Mouse (Mus musculus) lung, adult 2 months (tissue): ENCODE results near the gene Ttc34. TPM values are rescaled to one million over a fixed set of nuclear protein-coding genes. Genes with fewer than 3 reads are reported as not detected.

Experiments used
- DNase-seq: peaks from one replicate; pipeline ENCODE4 v3.0.0; 2022
- H3K4me1 ChIP-seq: fragments of 200-500 bp; 2 replicates; pipeline ENCODE4 v1.6.1; 2011; ENCODE audit warnings: low read length; ENCODE audit not compliant: control insufficient read depth, insufficient read depth
- H3K4me3 ChIP-seq: fragments of 200-500 bp; replicated peaks from 2 replicates; pipeline ENCODE3; 2011; ENCODE audit warnings: low read depth, mild to moderate bottlenecking, control low read depth, low read length; ENCODE audit errors: extremely low read depth
- CTCF ChIP-seq: fragments of 200-500 bp; IDR thresholded peaks from 2 replicates; pipeline ENCODE4 v1.5.1; 2011; ENCODE audit warnings: mild to moderate bottlenecking, low read length, control low read depth; ENCODE audit not compliant: insufficient read depth
- POLR2A ChIP-seq: fragments of 200-500 bp; IDR thresholded peaks from 2 replicates; pipeline ENCODE4 v1.6.1; 2011; ENCODE audit warnings: low read depth, mild to moderate bottlenecking, control low read depth, low read length, borderline replicate concordance; ENCODE audit errors: extremely low read depth
- WGBS: fragments of 180-500 bp; shearing (Covaris S2); methylation state at CpG from one replicate; pipeline ENCODE4 v1.1.7; 2018; 5-methylcytosine and 5-hydroxymethylcytosine counted together
- polyA plus RNA-seq: library from polyadenylated mRNA; depleted of rRNA; stranded (reverse); fragments of >200 nt; gene quantifications from 2 replicates; pipeline ENCODE4 v1.2.3, GENCODE M21; 2012

Gene Ttc34
- polyA plus RNA-seq, 1 experiment = 4.8 TPM

GRCm38 (mm10) chr4:154869440-154869839 lies 32.2 kb downstream of the Ttc34 start, which contains the start of gene Mmel1:
Gene Mmel1, plus strand, starts transcription at chr4:154869585.
- H3K4me1 ChIP-seq = no peaks in the 10 kb centered on the region
- no peak for DNase-seq
- WGBS = 78% methylated on average over 7 of the region's 7 CpGs
- no peak within 1 kb of the TSS for H3K4me3 ChIP-seq
- no peak for TF ChIP-seq CTCF
- TF ChIP-seq POLR2A = no peak

DNA sequence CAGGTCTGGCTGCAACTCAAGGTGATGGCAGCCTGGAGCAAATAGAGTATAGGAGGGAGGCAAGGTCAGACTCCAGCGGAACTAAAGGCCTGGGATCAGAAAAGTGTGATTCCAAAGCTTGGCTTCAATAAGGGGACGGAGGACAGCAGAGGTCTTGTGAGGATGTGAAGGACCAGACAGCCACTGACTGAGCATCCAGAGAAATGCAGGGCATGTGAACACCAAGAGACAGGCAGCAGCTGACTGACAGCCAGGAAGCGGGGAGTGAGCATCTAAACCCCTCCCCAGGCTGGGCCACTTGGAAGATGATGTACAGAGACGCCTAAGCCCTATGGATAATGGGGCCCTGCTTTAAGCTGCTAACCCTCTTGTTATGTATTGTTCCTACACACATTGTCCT lies 33.5 kb downstream of the Ttc34 start:
- WGBS = 82% methylated on average over 4 of the region's 4 CpGs
- Histone ChIP-seq H3K4me1 (no peaks in the 10 kb centered on the region), H3K4me3 (no peak overlapping the region)
- no peak for DNase-seq
- TF ChIP-seq POLR2A (no peak), CTCF (no peak)

DNA sequence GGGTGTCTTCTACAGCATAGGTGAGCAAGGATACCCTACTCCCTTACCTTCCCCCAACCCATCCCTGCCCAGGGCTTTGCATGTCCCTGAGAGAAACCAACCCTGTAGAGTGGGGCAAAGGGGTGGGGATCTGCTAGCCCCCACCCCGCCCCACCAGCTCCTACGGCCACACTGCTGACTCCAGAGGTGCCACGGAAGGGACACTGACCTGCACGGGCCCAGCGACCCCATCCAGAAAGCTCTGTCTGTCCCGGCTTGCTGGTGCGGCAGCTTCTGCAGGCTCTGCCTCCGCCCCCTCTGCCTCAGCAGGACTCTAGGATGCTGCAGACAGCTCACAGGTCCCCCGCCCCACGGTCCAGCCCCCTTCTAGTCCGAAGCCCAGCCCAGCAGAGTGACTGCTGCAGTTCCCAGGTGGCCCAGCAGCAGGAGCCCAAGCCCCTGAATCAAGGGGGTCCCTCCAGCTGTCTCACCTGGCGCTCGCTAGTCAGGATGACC lies 34.5 kb downstream of the Ttc34 start:
- no peak overlapping the region for H3K4me3 ChIP-seq
- no peak for DNase-seq
- H3K4me1 ChIP-seq = no peaks in the 10 kb centered on the region
- 8% methylated on average over 13 of the region's 13 CpGs for WGBS
- TF ChIP-seq CTCF = no peak
- TF ChIP-seq POLR2A = no peak

DNA sequence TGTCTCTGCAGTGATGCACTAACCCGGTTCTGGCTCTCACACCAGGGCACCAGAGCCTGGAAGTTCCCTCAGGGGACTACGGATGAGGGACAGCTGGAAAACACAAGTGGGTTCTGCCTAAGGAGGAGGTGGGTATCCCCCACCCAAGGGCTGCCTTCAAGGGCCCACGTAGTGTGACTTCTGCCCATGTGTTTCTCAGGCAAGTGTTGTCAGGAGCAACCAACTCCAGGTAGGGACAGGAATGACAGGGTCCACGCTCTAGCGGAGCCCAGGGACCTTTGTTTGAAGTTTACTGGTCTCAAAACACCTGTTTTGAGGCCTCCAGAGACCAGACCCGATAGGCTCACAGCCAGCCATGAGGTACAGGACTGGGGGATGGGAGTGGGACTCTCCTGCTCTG lies 35.9 kb downstream of the Ttc34 start:
- 75% methylated on average over 6 of the region's 6 CpGs for WGBS
- DNase-seq = no peak

GRCm38 (mm10) chr4:154877864-154878548 lies 40.7 kb downstream of the Ttc34 start:
- TF ChIP-seq POLR2A (peak; percentile 67; the same call in 1 of the 2 replicates), CTCF (peak; percentile 94)
- H3K4me1 ChIP-seq = peaks cover 2% of the 10 kb centered on the region; the same call in 1 of the 2 replicates
- DNase-seq = peak; percentile 92
- 8% methylated on average over 18 of the region's 18 CpGs for WGBS
- peak overlapping the region; percentile 27 for H3K4me3 ChIP-seq

More for the DNA sequence above, 35.9 kb downstream of the Ttc34 start:
- Histone ChIP-seq H3K4me3 (no peak overlapping the region), H3K4me1 (peaks cover under 1% of the 10 kb centered on the region; the same call in 1 of the 2 replicates)
- TF ChIP-seq CTCF (no peak), POLR2A (no peak)

DNA sequence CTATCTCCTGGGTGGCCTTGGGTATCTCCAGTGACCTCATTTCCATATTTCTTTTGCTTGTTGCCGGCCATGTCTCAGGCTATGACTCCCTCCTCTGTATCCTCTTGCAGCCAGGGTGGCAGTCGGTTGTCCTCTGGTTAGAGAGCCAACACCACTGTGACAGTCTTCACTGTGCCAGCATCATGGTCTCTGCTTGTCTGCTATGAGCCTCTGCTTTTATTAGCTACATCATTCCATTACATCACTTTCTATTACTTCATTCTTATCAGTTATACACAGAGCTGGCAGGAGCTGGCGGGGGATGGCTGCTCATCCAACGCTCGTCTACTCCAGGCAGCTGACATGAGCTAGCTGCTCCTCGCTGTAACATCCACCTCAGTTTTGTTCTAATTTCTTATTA lies 43.5 kb downstream of the Ttc34 start:
- WGBS = 44% methylated on average over 6 of the region's 6 CpGs
- TF ChIP-seq POLR2A (no peak), CTCF (no peak)
- Histone ChIP-seq H3K4me3 (no peak overlapping the region), H3K4me1 (peaks cover 2% of the 10 kb centered on the region; the same call in 1 of the 2 replicates)
- DNase-seq = no peak

DNA sequence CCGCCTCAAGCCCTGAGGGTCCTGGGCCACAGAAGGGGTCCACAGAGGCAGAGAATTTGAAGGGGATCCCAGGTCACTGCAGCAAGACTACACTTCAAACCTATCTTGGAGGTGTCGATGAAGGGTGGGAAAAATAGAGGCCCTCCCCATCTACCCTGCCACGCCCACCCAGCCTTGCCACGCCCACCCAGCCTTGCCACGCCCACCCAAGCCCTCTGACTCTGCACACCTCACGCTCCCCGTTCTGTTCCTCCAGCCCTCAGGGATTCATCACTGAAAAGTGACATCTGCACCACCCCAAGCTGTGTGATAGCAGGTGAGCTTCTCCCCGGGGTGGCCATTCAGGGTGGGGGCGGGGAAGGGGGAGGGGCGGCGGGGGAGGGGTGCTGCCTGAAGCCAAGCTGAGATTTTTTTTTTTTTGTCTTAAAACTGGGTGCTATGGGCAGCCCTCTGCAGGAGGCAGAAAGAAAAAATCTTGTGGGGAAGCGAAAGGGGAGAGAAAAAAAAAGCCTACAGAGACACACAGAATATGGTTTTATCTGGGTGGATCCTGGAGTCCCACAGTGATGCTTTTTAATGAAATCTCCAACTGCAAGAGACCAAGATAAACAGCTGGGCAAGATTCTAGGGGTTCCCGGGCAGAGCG lies 44.9 kb downstream of the Ttc34 start:
- Histone ChIP-seq H3K4me3 (no peak overlapping the region), H3K4me1 (peaks cover 2% of the 10 kb centered on the region; the same call in 1 of the 2 replicates)
- DNase-seq = no peak
- WGBS = 22% methylated on average over 14 of the region's 14 CpGs
- no peak for TF ChIP-seq CTCF
- TF ChIP-seq POLR2A = no peak

DNA sequence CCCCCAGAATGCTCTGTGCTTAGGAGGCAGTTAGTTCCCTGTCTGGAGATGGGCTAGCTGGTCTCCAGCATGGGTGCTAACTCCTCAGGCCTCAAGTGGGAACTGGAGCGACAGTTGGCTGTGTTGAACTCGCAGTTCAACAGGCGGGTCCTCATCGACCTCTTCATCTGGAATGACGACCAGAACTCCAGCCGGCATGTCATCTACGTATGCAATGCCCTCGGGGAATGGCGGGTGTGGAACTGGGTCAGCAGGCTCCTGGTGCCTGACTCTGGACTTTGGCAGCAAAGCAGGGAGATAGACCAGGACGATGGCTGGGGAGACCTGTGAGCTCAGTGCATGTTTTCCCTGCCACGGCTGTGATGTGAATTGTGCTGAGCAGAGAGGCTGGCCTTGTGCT lies 48.2 kb downstream of the Ttc34 start:
- no peak for DNase-seq
- H3K4me3 ChIP-seq = no peak overlapping the region
- WGBS = 75% methylated on average over 11 of the region's 11 CpGs
- TF ChIP-seq POLR2A (no peak), CTCF (no peak)
- no peaks in the 10 kb centered on the region for H3K4me1 ChIP-seq

DNA sequence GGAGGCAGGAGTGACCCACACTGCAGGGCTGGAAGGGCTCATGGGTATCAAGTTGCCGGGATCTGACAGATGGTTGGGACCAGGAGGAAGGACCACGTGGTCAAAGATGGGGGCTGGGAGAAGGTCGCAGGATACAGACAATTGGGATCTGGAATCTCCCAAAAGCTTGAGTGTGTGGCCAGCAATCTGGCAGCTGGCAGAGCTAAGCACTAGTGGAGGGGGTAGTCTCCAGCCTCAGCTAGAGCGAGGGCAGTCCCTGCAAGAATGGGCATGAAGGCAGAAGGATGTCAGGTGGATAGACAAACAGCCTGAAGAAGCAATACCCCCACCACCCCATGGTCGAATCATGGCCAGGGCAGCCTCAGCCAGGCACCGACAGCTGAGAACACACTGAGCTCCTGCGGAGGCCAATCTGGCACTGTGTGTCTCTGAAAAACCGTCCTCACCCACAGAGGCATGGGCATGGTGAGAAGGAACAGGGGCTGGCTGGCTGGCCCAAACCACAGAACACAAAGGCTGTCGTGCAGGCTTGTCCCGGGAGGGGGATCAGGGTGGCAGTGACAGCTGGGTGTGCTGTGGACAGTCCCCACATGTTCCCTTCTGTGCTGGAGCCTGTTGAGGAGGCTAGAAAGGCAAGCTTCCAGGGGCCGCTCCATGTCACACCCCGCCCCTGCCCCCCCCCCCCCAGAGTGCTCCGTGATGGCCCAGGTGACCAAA lies 49.8 kb downstream of the Ttc34 start:
- TF ChIP-seq CTCF (no peak), POLR2A (no peak)
- no peaks in the 10 kb centered on the region for H3K4me1 ChIP-seq
- H3K4me3 ChIP-seq = no peak overlapping the region
- no peak for DNase-seq
- WGBS = 55% methylated on average over 13 of the region's 13 CpGs
